13 mouse cellular contexts compared by ENCODE assay signal in genomic region chr16:70561635-70562348, GRCm38 (mm10).
DNase-seq lines count a peak whose midpoint lies in the region; ATAC-seq and TF ChIP-seq lines count a peak whose summit lies in the region.
"Had no signal": no experiment of that assay in that cellular context is flagged by ENCODE, and none has a peak within 500 bp of the region (broad histone marks: within the 10 kb centered on the region; RNA-seq: fewer than 3 reads in every experiment).

No protein-coding gene starts in this region.

- H3K27me3 ChIP-seq in intestine, embryonic 16.5 days (replicated peaks; ENCODE audit: control insufficient read depth, insufficient read depth, low read length) = no peaks in the 10 kb centered on the region
- no peaks in the 10 kb centered on the region for H3K27me3 ChIP-seq in intestine, postnatal 0 days (replicated peaks; ENCODE audit: control insufficient read depth, insufficient read depth, low read length)
- no peaks in the 10 kb centered on the region for H3K27me3 ChIP-seq in kidney, adult 2 months (replicated peaks; ENCODE audit: control insufficient read depth, insufficient read depth, low read length)
- H3K27me3 ChIP-seq: CH12.LX; embryonic facial prominence, embryonic 13.5 days; neural tube, embryonic 12.5 days had no signal

- H3K9ac ChIP-seq in intestine, embryonic 16.5 days (ENCODE audit: low read depth, low read length) = no peak overlapping the region
- H3K9ac ChIP-seq in intestine, postnatal 0 days (ENCODE audit: low read depth, low read length) = no peak overlapping the region
- H3K9ac ChIP-seq: embryonic facial prominence, embryonic 13.5 days; neural tube, embryonic 12.5 days had no signal

- peak; percentile 60 for DNase-seq in gastrocnemius, postnatal 14 days
- peak; percentile 49 for DNase-seq in kidney, adult 2 months
- peak; percentile 57 to 66 for DNase-seq in lung, adult 18-20 months
- no peak for DNase-seq in left cerebral cortex, postnatal 36 days (ENCODE audit: low spot score in 2 of 2)
- no peak for DNase-seq in ovary, adult 18-20 months (ENCODE audit: low spot score)
- DNase-seq: right cerebral cortex, postnatal 4 days; thymus, postnatal 14 days had no signal

- no peaks in the 10 kb centered on the region for H3K36me3 ChIP-seq in intestine, embryonic 16.5 days (ENCODE audit: control insufficient read depth, insufficient read depth, low read length)
- no peaks in the 10 kb centered on the region for H3K36me3 ChIP-seq in intestine, postnatal 0 days (ENCODE audit: control insufficient read depth, insufficient read depth)
- H3K36me3 ChIP-seq in kidney, adult 2 months (ENCODE audit: control insufficient read depth, insufficient read depth, low read length) = no peaks in the 10 kb centered on the region
- H3K36me3 ChIP-seq: embryonic facial prominence, embryonic 13.5 days; neural tube, embryonic 12.5 days had no signal

- no peaks in the 10 kb centered on the region for H3K4me1 ChIP-seq in intestine, embryonic 16.5 days (ENCODE audit: control insufficient read depth, insufficient read depth, low read length)
- no peaks in the 10 kb centered on the region; the same call in 1 of the 2 replicates for H3K4me1 ChIP-seq in intestine, postnatal 0 days (replicated peaks; ENCODE audit: control insufficient read depth, insufficient read depth, low read length)
- no peaks in the 10 kb centered on the region for H3K4me1 ChIP-seq in kidney, adult 2 months (ENCODE audit: control insufficient read depth, insufficient read depth, low read length)
- H3K4me1 ChIP-seq: embryonic facial prominence, embryonic 13.5 days; neural tube, embryonic 12.5 days had no signal

- H3K4me2 ChIP-seq in intestine, embryonic 16.5 days (ENCODE audit: low read depth, low read length) = no peak overlapping the region
- H3K4me2 ChIP-seq in intestine, postnatal 0 days (replicated peaks; ENCODE audit: low read depth) = no peak overlapping the region
- H3K4me2 ChIP-seq: embryonic facial prominence, embryonic 13.5 days; neural tube, embryonic 12.5 days had no signal

- TF ChIP-seq POLR2A in kidney, adult 2 months (IDR thresholded peaks at IDR 0.05; ENCODE audit: low read depth, low read length) = no peak

- intact Hi-C loops in gastrocnemius, postnatal 14 days (cut with DNase I; ENCODE audit: low total_unique reads) = no loop called here
- intact Hi-C loops in left cerebral cortex, postnatal 36 days (cut with DNase I) = no loop called here

- H3K4me3 ChIP-seq in intestine, embryonic 16.5 days (ENCODE audit: low read length) = no peak overlapping the region
- no peak overlapping the region for H3K4me3 ChIP-seq in intestine, postnatal 0 days (ENCODE audit: low read depth, low read length)
- H3K4me3 ChIP-seq in kidney, adult 2 months (ENCODE audit: insufficient read depth, low read depth, low read length) = no peak overlapping the region
- H3K4me3 ChIP-seq: embryonic facial prominence, embryonic 13.5 days; neural tube, embryonic 12.5 days had no signal

- 0 out of 2 replicates have a peak, but pooled peaks have one; percentile 23 for ATAC-seq in intestine, embryonic 16.5 days
- no peak for ATAC-seq in intestine, postnatal 0 days
- no peak for ATAC-seq in inflammation-experienced regulatory T-cells, adult 6 months

- H3K9me3 ChIP-seq in intestine, embryonic 16.5 days (ENCODE audit: control insufficient read depth, low read length) = no peaks in the 10 kb centered on the region
- H3K9me3 ChIP-seq in intestine, postnatal 0 days (ENCODE audit: control insufficient read depth) = no peaks in the 10 kb centered on the region
- H3K9me3 ChIP-seq: embryonic facial prominence, embryonic 13.5 days; neural tube, embryonic 12.5 days had no signal

- H3K27ac ChIP-seq in intestine, embryonic 16.5 days (ENCODE audit: low read length) = no peak overlapping the region
- no peak overlapping the region for H3K27ac ChIP-seq in intestine, postnatal 0 days (ENCODE audit: low read depth, low read length)
- no peak overlapping the region for H3K27ac ChIP-seq in kidney, adult 2 months (ENCODE audit: insufficient read depth, low read depth, low read length)
- H3K27ac ChIP-seq: embryonic facial prominence, embryonic 13.5 days; neural tube, embryonic 12.5 days had no signal

- 81% methylated on average over 10 of the region's 10 CpGs for WGBS in intestine, embryonic 16.5 days
- 80% methylated on average over 10 of the region's 10 CpGs for WGBS in intestine, postnatal 0 days
- 78% methylated on average over 10 of the region's 10 CpGs for WGBS in kidney, adult 2 months

- no peak for TF ChIP-seq CTCF in intestine, postnatal 0 days (IDR thresholded peaks at IDR 0.05; ENCODE audit: low read depth)
- TF ChIP-seq CTCF in kidney, adult 2 months (conservative IDR thresholded peaks at IDR 0.05; ENCODE audit: insufficient read depth, insufficient read length, low read depth, low read length) = no peak

Comparison
In these comparisons a context has a peak if more than half of its experiments do, and no peak if none do; other contexts are left out.
1. DNase-seq: peak in gastrocnemius, postnatal 14 days (single experiment), kidney, adult 2 months (single experiment) and lung, adult 18-20 months (2 of 2); none in left cerebral cortex, postnatal 36 days (0 of 2) and ovary, adult 18-20 months (single experiment).